Mouse (Mus musculus) lung, embryonic 15.5 days (tissue): ENCODE measurements around the gene Slc26a9. TPM values are rescaled to one million over a fixed set of nuclear protein-coding genes. Genes with fewer than 3 reads are reported as not detected.
"Not testable (repeated sequence)": the region's sequence is repeated elsewhere in the genome, so short reads cannot be mapped to it uniquely, and the experiment has no call there.

ENCODE experiments used
- ATAC-seq: fragments of 200-750 bp; cut with Nextera tagmentation; 2 replicates; pipeline ENCODE4 v1.8.0; 2017; ENCODE audit warnings: moderate number of reproducible peaks, borderline replicate concordance; ENCODE audit not compliant: low FRiP score, low TSS enrichment; ENCODE audit errors: extremely low read depth
- H3K27ac ChIP-seq: fragments of 300-500 bp; sonication (generic); 2 replicates; pipeline ENCODE4 v1.5.1; 2015; ENCODE audit warnings: moderate library complexity, mild to moderate bottlenecking, inconsistent platforms
- H3K27me3 ChIP-seq: fragments of 300-500 bp; sonication (generic); 2 replicates; pipeline ENCODE4 v1.6.1; 2015; ENCODE audit warnings: inconsistent platforms
- H3K36me3 ChIP-seq: fragments of 300-500 bp; sonication (generic); 2 replicates; pipeline ENCODE4 v1.6.1; 2015; ENCODE audit warnings: inconsistent platforms
- H3K4me1 ChIP-seq: fragments of 300-500 bp; sonication (generic); 2 replicates; pipeline ENCODE4 v1.6.1; 2015; ENCODE audit warnings: inconsistent platforms
- H3K4me2 ChIP-seq: fragments of 300-500 bp; sonication (generic); 2 replicates; pipeline ENCODE4 v1.6.1; 2015; ENCODE audit warnings: inconsistent platforms, mild to moderate bottlenecking, moderate library complexity
- H3K4me3 ChIP-seq: fragments of 300-500 bp; sonication (generic); 2 replicates; pipeline ENCODE4 v1.5.1; 2015; ENCODE audit warnings: mild to moderate bottlenecking, inconsistent platforms
- H3K9ac ChIP-seq: fragments of 300-500 bp; sonication (generic); 2 replicates; pipeline ENCODE4 v1.6.1; 2015; ENCODE audit warnings: inconsistent platforms
- H3K9me3 ChIP-seq: fragments of 300-500 bp; sonication (generic); 2 replicates; pipeline ENCODE4 v1.6.1; 2016; ENCODE audit warnings: inconsistent platforms
- WGBS: fragments of 180-500 bp; shearing (Covaris S2); methylation state at CpG from one replicate; pipeline ENCODE4 v1.1.7; 2015; 5-methylcytosine and 5-hydroxymethylcytosine counted together
- polyA plus RNA-seq: library from polyadenylated mRNA; unstranded; fragments of >200 nt; fragmentation: Nextera tagmentation; extraction: Ambion mirVana; gene quantifications from 2 replicates; pipeline ENCODE4 v1.2.1, GENCODE M21; 2015

Gene Slc26a9
- polyA plus RNA-seq, 1 experiment from 2014 or later, result 5.3 TPM

DNA sequence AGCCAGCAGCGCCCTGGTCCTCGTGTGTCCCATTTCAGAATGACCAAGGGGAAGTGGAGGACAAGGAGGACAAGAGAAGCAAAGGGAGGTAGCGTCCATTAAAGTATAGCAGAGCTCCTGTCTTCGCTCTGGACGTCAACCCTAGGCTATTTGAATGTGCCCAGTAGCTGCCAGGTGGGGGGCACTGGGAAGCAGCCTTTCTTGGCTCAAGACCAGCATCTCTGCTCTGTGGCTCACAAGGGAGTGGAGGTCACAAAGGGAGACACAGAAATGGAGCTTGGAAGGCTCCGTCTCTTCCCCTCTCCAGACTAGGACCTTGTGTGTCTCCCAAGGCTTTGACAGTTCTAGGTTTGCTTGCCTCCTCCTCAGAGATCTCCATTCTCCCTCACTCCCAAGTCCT, 73.1 kb downstream of the Slc26a9 start:
- 72% methylated on average over 6 of the region's 6 CpGs for WGBS
- H3K9me3 ChIP-seq, result no peaks in the 10 kb centered on the region
- H3K4me3 ChIP-seq, result no peak overlapping the region
- H3K4me1 ChIP-seq, result no peaks in the 10 kb centered on the region
- H3K4me2 ChIP-seq, result no peak overlapping the region
- H3K9ac ChIP-seq, result no peak overlapping the region
- H3K27me3 ChIP-seq, result no peaks in the 10 kb centered on the region
- ATAC-seq, result no peak
- H3K36me3 ChIP-seq, result no peaks in the 10 kb centered on the region
- no peak overlapping the region for H3K27ac ChIP-seq

DNA sequence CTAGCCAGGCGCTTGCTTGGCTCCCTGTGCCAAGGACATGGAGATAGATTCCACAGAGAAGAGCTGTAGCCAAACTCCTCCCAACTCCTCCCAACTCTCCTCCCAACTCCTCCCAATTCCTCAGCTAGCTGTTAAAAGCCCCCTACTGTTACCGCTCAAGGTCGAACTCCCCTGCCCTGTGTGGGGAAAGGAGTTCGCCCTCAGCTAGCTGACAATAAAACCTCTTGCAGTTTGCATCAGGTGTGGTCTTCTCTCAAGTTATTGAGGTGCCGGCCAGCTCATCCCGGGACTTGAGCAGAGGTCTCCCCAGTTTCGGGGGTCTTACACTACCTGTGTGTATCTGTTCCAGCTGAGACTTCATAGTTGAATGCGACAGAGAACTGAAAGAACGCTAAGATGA, 76.5 kb downstream of the Slc26a9 start:
- not testable (repeated sequence) for H3K27me3 ChIP-seq, H3K4me3 ChIP-seq, H3K36me3 ChIP-seq, H3K9me3 ChIP-seq, H3K27ac ChIP-seq, H3K9ac ChIP-seq, ATAC-seq, H3K4me1 ChIP-seq, H3K4me2 ChIP-seq
- WGBS, result 70% methylated on average over 9 of the region's 9 CpGs

DNA sequence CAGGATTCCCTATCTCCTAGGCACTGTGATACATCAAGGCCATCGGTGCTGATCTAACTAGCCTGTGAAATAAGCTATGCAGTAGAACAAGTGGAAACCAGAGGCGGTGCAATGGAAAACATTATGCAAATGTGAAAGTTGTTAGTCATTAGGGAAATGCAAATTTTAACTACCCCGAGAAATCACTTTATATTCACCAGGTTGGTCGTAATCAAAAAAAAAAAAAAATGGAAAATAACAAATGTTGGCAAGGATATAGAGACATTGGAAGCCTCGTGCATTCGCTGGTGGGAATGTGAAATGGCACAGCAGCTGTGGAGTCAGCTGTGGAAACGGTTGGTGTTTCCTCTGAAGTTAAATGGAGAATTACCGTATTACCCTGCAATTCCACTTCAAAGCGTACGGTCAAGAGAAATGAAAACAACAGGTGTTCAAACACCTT, 77.1 kb downstream of the Slc26a9 start:
- H3K9me3 ChIP-seq, result no peaks in the 10 kb centered on the region
- no peaks in the 10 kb centered on the region for H3K36me3 ChIP-seq
- no peaks in the 10 kb centered on the region for H3K4me1 ChIP-seq
- H3K4me2 ChIP-seq, result no peak overlapping the region
- no peaks in the 10 kb centered on the region for H3K27me3 ChIP-seq
- ATAC-seq, result no peak
- H3K4me3 ChIP-seq, result no peak overlapping the region
- H3K27ac ChIP-seq, result no peak overlapping the region
- 59% methylated on average over 10 of the region's 10 CpGs for WGBS
- H3K9ac ChIP-seq, result no peak overlapping the region

Other genes with a start within 250 kb of the Slc26a9 start
- 11.0 and 14.1 TPM in 2 replicates for gene Srgap2, start 216.7 kb upstream of the Slc26a9 start, polyA plus RNA-seq
- 2.3 and 3.0 TPM in 2 replicates for gene Fam72a, start 216.1 kb upstream of the Slc26a9 start, polyA plus RNA-seq
- gene Avpr1b, start 144.8 kb upstream of the Slc26a9 start, polyA plus RNA-seq, result not detected in 2 replicates
- gene Ctse, start 105.7 kb upstream of the Slc26a9 start, polyA plus RNA-seq, result 0.72 and 0.80 TPM in 2 replicates
- gene Rab7b, start 55.3 kb upstream of the Slc26a9 start, polyA plus RNA-seq, result 2.3 and 3.0 TPM in 2 replicates
- gene Pm20d1, start 53.4 kb downstream of the Slc26a9 start, polyA plus RNA-seq, result 0.30 and 0.77 TPM in 2 replicates
- gene Slc41a1, start 83.5 kb downstream of the Slc26a9 start, polyA plus RNA-seq, result 12.8 and 13.0 TPM in 2 replicates
- gene Rab29, start 123.2 kb downstream of the Slc26a9 start, polyA plus RNA-seq, result 20.9 and 22.5 TPM in 2 replicates
- gene Nucks1, start 166.5 kb downstream of the Slc26a9 start, polyA plus RNA-seq, result 80.3 and 86.7 TPM in 2 replicates
- gene Slc45a3, start 218.9 kb downstream of the Slc26a9 start, polyA plus RNA-seq, result 2.3 and 2.7 TPM in 2 replicates